Mouse (Mus musculus) embryo, embryonic 11 days (tissue): ENCODE results near the gene Igsf21.

Experiments
- DNase-seq: peaks from one replicate; pipeline ENCODE4 v3.0.0-alpha.2; 2015

Gene Igsf21

GRCm38 (mm10) chr4:140235361-140236153 is 11.0 kb downstream of the Igsf21 start:
- DNase-seq: no peak

- DNase-seq: no peak
Observed at GRCm38 (mm10) chr4:140234412-140235205, 12.0 kb downstream of the Igsf21 start.

- DNase-seq: no peak
Observed at GRCm38 (mm10) chr4:140227837-140228236, 18.7 kb downstream of the Igsf21 start.

GRCm38 (mm10) chr4:140225204-140225603 is 21.4 kb downstream of the Igsf21 start:
- DNase-seq: no peak

- DNase-seq: no peak
Observed at GRCm38 (mm10) chr4:140224451-140224850, 22.1 kb downstream of the Igsf21 start.

- DNase-seq: no peak
Observed at GRCm38 (mm10) chr4:140223067-140223466, 23.5 kb downstream of the Igsf21 start.

GRCm38 (mm10) chr4:140220326-140221093 is 26.1 kb downstream of the Igsf21 start:
- DNase-seq: no peak

GRCm38 (mm10) chr4:140218853-140219852 is 27.4 kb downstream of the Igsf21 start:
- peak; percentile 73 for DNase-seq

- DNase-seq: no peak
Observed at GRCm38 (mm10) chr4:140218384-140218783, 28.2 kb downstream of the Igsf21 start.

GRCm38 (mm10) chr4:140217934-140218333 is 28.6 kb downstream of the Igsf21 start:
- no peak for DNase-seq

- no peak for DNase-seq
Observed at GRCm38 (mm10) chr4:140216096-140216495, 30.5 kb downstream of the Igsf21 start.

- DNase-seq: no peak
Observed at GRCm38 (mm10) chr4:140215205-140215604, 31.4 kb downstream of the Igsf21 start.

- no peak for DNase-seq
Observed at GRCm38 (mm10) chr4:140214406-140214805, 32.2 kb downstream of the Igsf21 start.

GRCm38 (mm10) chr4:140210129-140210890 is 36.3 kb downstream of the Igsf21 start:
- DNase-seq: no peak

- DNase-seq: no peak
Observed at GRCm38 (mm10) chr4:140205811-140206231, 40.8 kb downstream of the Igsf21 start.

GRCm38 (mm10) chr4:140204775-140205174 is 41.8 kb downstream of the Igsf21 start:
- no peak for DNase-seq

GRCm38 (mm10) chr4:140203696-140204272 is 42.8 kb downstream of the Igsf21 start:
- no peak for DNase-seq

GRCm38 (mm10) chr4:140202196-140202595 is 44.4 kb downstream of the Igsf21 start:
- no peak for DNase-seq

GRCm38 (mm10) chr4:140200296-140200695 is 46.3 kb downstream of the Igsf21 start:
- no peak for DNase-seq

GRCm38 (mm10) chr4:140196717-140197116 is 49.9 kb downstream of the Igsf21 start:
- no peak for DNase-seq
